Mouse (Mus musculus) A20 (cell line): Measurements from ENCODE around the gene Kxd1.
A peak's percentile ranks its signal among the peaks of the same experiment; 100 is the strongest.

Experiments
- DNase-seq: peaks from one replicate; pipeline ENCODE4 v3.0.0-alpha.2; 2011; ENCODE audit warnings: low read depth, low spot score

Gene Kxd1

GRCm38 (mm10) chr8:70467907-70468306, 59.8 kb downstream of the Kxd1 start:
- DNase-seq: no peak

GRCm38 (mm10) chr8:70467229-70467725, 60.5 kb downstream of the Kxd1 start:
- DNase-seq: no peak

GRCm38 (mm10) chr8:70466771-70467170, 61.0 kb downstream of the Kxd1 start:
- no peak for DNase-seq

- no peak for DNase-seq
These were observed 61.5 kb downstream of the Kxd1 start for GRCm38 (mm10) chr8:70466305-70466704.

GRCm38 (mm10) chr8:70465701-70466100, 62.1 kb downstream of the Kxd1 start:
- DNase-seq: no peak

GRCm38 (mm10) chr8:70464162-70464561, 63.6 kb downstream of the Kxd1 start:
- DNase-seq: no peak

- no peak for DNase-seq
These were observed 64.5 kb downstream of the Kxd1 start for GRCm38 (mm10) chr8:70463306-70463705.

GRCm38 (mm10) chr8:70462516-70462813, 65.3 kb downstream of the Kxd1 start:
- peak; percentile 29 for DNase-seq

GRCm38 (mm10) chr8:70461765-70462515, 65.8 kb downstream of the Kxd1 start:
- DNase-seq: no peak

GRCm38 (mm10) chr8:70460606-70461005, 67.2 kb downstream of the Kxd1 start:
- no peak for DNase-seq

GRCm38 (mm10) chr8:70460199-70460598, 67.6 kb downstream of the Kxd1 start:
- no peak for DNase-seq

- no peak for DNase-seq
These were observed 68.1 kb downstream of the Kxd1 start for GRCm38 (mm10) chr8:70459636-70460035.

GRCm38 (mm10) chr8:70458462-70458861, 69.3 kb downstream of the Kxd1 start:
- DNase-seq: no peak
